Mouse (Mus musculus) B cell, adult 67 days (primary cell): ENCODE results near the gene Gm28051. TPM values are rescaled to one million over a fixed set of nuclear protein-coding genes. Genes with fewer than 3 reads are reported as not detected.

Experiments used
- total RNA-seq, 2 experiments: library from RNA; stranded (reverse); gene quantifications; 4 replicates each; pipeline ENCODE4 v1.2.4; 2023

Gene Gm28051
- not detected for total RNA-seq

GRCm38 (mm10) chr12:102757689-102758402 is at the start of gene Gm28051, which contains the start of the genes Gon7 and Ubr7:
Gm28051 (minus strand) TSS chr12:102757765.
Gon7 (minus strand) TSS chr12:102757803.
Ubr7 (plus strand) TSS chr12:102757967.

GRCm38 (mm10) chr12:102758403-102758756 is 815 bp upstream of the Gm28051 start, which contains the start of gene Gm20604:
Gm20604 (minus strand) TSS chr12:102758672.

GRCm38 (mm10) chr12:102743589-102744574 is 13.7 kb downstream of the Gm28051 start, which contains the start of the genes Moap1 and Tmem251:
Moap1 (minus strand) TSS chr12:102743661.
Tmem251 (plus strand) TSS chr12:102743762.

GRCm38 (mm10) chr12:102704457-102705198 is 52.9 kb downstream of the Gm28051 start, which contains the start of gene Itpk1:
Itpk1 (minus strand) TSS chr12:102704930.

Other genes starting within 250 kb of the Gm28051 start
- gene Chga, start 202.8 kb downstream of the Gm28051 start, total RNA-seq = not detected
- 10 to 100 TPM; 23.1 to 24.7 TPM for gene Itpk1, start 52.8 kb downstream of the Gm28051 start, total RNA-seq
- 1 to 10 TPM; 9.0 to 9.9 TPM for gene Moap1, start 14.1 kb downstream of the Gm28051 start, total RNA-seq
- gene Tmem251, start 14.0 kb downstream of the Gm28051 start, total RNA-seq = 10 to 100 TPM; 24.8 to 29.8 TPM
- gene Gon7, start within 50 bp of the Gm28051 start, total RNA-seq = 10 to 100 TPM; 25.5 to 28.6 TPM
- 10 to 100 TPM; 22.4 to 22.8 TPM for gene Ubr7, start 202 bp upstream of the Gm28051 start, total RNA-seq
- gene Gm20604, start 907 bp upstream of the Gm28051 start, total RNA-seq = 1 to 10 TPM; 5.1 to 6.6 TPM
- gene Btbd7, start 120.7 kb upstream of the Gm28051 start, total RNA-seq = 10 to 100 TPM; 47.0 to 52.4 TPM
- gene Cox8c, start 141.6 kb upstream of the Gm28051 start, total RNA-seq = not detected
- not detected for gene Unc79, start 191.1 kb upstream of the Gm28051 start, total RNA-seq